Mouse (Mus musculus) left cerebral cortex, adult 2 months (tissue): Measurements from ENCODE around the gene Ror1. TPM values are rescaled to one million over a fixed set of nuclear protein-coding genes. Genes with fewer than 3 reads are reported as not detected.

ENCODE experiments used
- DNase-seq, 2 experiments: peaks; one replicate each; pipeline ENCODE4 v3.0.0; 2021 to 2022; ENCODE audit warnings: low spot score in 2 of 2, mixed read lengths in 1 of 2; ENCODE audit errors: extremely low spot score in 1 of 2
- H3K27ac ChIP-seq: fragments of 200-600 bp; 2 replicates; pipeline ENCODE4 v1.8.1; 2022
- H3K4me3 ChIP-seq: fragments of 200-600 bp; 2 replicates; pipeline ENCODE4 v1.8.1; 2022
- CTCF ChIP-seq: fragments of 200-600 bp; IDR thresholded peaks from 2 replicates; pipeline ENCODE4 v1.8.1; 2022; ENCODE audit warnings: antibody characterized with exemption, mild to moderate bottlenecking, moderate library complexity
- intact Hi-C: fragments of 180-260 bp; cut with DNase I; formaldehyde crosslinking; loops from one replicate; pipeline ENCODE4 v1.15.1; 2025
- total RNA-seq, 2 experiments: library from RNA; stranded (reverse); gene quantifications; 2 replicates each; pipeline ENCODE4 v1.2.3; 2021

Ror1 gene
- total RNA-seq, 2 experiments from 2014 or later = 0.72 to 0.86 TPM

DNA sequence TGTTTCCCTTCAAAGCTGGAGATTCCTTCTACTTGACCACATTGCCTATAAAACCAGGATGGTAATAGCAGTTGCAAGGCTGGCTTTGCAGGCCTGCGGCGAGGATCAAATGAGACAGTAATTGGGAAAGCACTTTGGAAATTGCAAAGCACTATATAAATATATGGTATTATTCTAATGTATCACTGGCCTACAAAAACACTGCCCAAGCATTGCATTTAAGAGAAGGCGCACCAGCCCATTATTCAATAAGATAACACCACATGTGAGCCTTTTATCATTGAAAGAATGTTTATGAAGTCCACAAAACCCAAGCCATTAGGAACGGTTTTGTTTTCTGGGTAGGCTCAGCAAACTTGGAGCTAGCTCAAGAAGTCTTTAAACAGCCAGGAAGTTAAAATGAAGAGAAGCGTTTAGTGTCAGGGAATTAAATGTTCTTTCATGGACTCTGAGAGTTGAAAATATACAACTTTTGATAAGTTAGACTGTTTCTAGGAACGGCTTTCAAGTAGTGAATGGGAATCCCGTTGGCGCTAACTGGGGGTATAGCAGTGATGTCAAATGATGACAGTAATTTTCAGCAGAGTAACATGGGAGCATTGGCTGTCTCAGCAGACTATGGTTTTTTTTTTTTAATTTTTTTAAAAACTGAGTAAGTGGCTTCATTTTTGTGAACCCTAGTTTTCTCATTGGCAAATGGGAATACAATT, 187.7 kb downstream of the Ror1 start:
- no peak for DNase-seq
- intact Hi-C loops = no loop called here
- Histone ChIP-seq H3K27ac (no peak overlapping the region), H3K4me3 (no peak overlapping the region)
- no peak for TF ChIP-seq CTCF

DNA sequence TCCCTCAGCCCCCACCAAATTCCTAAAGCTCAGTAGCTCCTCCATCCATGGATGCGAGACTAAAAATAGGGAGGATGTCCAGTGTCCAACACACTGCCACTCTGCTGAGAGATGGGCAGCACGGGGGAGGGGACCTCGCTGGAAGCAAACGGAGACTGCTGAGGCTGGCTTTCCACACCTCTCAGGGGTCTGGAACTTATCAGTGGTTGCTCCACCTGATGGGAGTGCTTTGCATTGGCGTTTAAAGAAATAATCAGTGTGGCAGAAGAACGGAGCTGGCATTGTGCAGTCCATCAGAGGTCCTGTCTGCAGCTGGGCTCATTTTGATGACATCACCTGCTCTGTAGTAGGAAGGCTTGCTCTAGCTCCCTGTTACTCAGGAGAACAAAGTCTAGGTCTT, 188.9 kb downstream of the Ror1 start:
- intact Hi-C loops = no loop called here
- Histone ChIP-seq H3K27ac (no peak overlapping the region), H3K4me3 (no peak overlapping the region)
- DNase-seq = no peak
- no peak for TF ChIP-seq CTCF

DNA sequence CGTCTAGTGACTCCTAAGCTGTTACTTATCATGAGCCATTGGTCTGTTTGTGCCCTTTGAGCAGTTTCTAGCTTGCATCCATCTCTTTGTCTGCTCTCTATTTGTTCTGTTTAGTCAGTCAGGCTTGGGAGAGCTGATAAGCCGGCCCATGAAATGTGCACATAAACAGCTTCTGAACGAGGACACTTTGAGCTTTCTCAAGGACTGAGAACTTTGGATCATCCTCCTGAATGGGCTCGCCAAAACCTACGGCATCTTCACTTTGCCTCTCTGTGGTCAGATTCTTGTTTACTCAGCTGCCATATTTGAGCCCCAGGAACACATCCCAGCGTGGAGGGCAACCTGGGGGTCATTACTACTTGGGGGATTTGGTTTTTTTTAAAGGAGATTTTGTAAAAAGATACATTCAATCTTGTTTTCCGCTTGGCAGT, 190.5 kb downstream of the Ror1 start:
- intact Hi-C loops = no loop called here
- H3K4me3 ChIP-seq = no peak overlapping the region
- no peak for TF ChIP-seq CTCF
- no peak for DNase-seq
- H3K27ac ChIP-seq = no peak overlapping the region

DNA sequence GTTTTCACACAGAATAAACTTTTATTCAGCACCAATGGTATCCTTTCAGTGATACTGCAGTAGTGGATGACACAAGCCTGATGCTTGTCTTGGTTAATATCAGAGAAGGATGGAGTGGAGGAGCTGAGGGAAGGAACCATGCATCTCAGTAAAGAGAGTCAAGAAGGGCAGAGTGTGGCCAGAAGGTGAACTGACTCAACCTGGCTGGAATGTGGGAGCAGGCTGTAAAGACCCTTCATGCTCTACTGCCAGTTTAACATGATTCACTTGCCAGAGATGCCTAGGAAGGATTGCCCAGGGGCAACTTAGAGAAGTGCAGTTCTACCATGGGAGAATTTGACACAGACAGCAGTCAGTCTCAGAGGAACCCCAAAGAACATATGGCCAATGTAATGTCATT, 191.2 kb downstream of the Ror1 start:
- no peak for TF ChIP-seq CTCF
- no peak for DNase-seq
- intact Hi-C loops = no loop called here
- Histone ChIP-seq H3K4me3 (no peak overlapping the region), H3K27ac (no peak overlapping the region)

- no peak overlapping the region for H3K27ac ChIP-seq
Observed at GRCm38 (mm10) chr4:100287829-100288228, 192.2 kb downstream of the Ror1 start.

DNA sequence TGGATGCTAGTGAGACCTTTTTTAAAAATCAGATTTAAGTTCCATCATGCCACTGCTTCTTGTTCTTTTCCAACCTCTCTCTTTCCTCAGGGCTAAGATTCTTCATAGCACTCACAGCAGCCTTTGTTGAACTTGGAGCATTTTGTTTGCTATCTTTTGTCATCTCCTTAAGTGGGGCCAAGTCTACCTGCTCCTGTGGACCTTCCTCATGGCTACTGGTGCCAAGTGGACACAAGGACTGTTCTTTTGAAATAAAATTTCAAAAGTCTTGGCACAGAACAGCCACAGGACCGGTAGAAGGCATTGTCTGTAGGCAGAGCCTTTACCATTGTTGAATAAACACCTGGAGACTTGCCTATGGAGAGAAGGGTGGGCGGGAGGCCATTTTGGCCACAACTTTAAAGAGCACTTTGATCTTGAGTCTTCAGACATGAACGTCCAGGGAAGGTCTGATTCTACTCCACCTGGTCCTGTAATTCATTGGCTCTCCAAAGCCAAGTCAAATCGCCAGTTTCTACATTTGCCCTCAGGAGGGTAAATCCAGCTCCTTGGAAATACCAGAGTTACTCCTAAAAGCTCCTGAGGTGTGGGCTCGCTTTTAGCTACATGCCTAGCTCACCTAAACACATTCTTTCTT, 195.5 kb downstream of the Ror1 start:
- no peak overlapping the region for H3K4me3 ChIP-seq
- DNase-seq = no peak
- intact Hi-C loops = no loop called here

More at GRCm38 (mm10) chr4:100287829-100288228, 192.2 kb downstream of the Ror1 start:
- TF ChIP-seq CTCF = no peak
- no peak for DNase-seq
- H3K4me3 ChIP-seq = no peak overlapping the region
- intact Hi-C loops = no loop called here

GRCm38 (mm10) chr4:100297678-100298077, 202.1 kb downstream of the Ror1 start:
- no peak for TF ChIP-seq CTCF
- H3K4me3 ChIP-seq = no peak overlapping the region
- DNase-seq = no peak
- H3K27ac ChIP-seq = no peak overlapping the region
- intact Hi-C loops = no loop called here

More for the DNA sequence above, 195.5 kb downstream of the Ror1 start:
- no peak for TF ChIP-seq CTCF
- no peak overlapping the region for H3K27ac ChIP-seq

GRCm38 (mm10) chr4:100298566-100298965, 203.0 kb downstream of the Ror1 start:
- intact Hi-C loops = no loop called here
- DNase-seq = no peak
- TF ChIP-seq CTCF = no peak
- Histone ChIP-seq H3K27ac (no peak overlapping the region), H3K4me3 (no peak overlapping the region)

DNA sequence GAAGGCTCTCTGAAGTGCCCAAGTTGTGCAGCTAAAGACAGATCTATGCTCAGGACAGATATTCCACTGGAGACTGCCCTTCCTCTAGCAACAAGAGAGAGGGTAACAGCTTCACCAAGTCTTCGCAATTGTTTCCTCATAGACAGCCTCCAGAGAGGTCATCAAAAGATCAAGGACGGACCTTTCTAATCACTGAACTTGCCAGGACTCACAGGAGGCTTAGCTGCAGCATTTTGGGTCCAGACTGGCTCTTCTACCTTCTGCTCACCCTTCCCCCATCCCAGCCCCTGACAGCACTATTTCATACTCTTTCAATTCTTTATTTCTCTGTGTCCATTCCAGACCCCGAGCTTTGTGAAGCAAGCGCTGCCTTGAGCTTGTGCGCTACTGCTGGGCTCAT, 204.6 kb downstream of the Ror1 start:
- TF ChIP-seq CTCF = no peak
- Histone ChIP-seq H3K4me3 (no peak overlapping the region), H3K27ac (no peak overlapping the region)
- intact Hi-C loops = no loop called here
- DNase-seq = no peak

DNA sequence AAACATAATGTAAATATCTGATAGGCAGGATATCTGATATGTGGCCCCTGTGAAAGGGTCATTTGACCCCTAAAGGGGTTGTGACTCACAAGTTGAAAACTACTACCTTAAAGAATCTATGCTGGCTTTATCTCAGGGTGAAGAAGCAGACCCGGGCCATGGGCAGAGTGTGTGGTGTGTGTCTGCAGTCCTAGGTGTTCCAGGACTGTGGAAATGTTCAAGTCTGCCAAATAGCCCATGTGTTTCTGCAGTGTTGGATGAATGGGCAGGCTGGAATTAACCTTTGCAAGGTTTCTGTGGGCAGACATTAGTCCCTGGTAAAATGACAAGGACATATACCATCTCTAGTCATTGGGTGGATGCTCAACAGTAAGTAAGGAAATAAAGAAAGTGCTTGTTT, 205.8 kb downstream of the Ror1 start:
- intact Hi-C loops = no loop called here

DNA sequence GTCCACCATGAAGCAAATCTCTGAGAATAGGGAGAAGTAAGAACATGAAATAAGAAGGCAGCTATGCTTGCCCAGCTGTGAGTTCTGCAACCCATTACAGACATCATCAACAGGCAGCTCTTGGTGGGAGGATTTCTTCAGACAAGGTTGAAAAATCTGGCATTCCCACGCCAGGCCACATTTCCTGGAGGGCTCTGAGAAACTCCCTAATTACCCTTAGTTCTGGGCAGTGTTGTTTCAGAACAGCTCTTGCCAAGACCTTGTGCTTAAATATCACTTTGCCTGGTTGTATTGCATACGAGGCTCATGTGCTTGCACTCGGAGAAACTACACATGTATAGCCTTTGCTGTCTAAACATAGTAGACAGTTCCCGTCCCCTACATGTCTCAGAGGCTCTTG, 211.8 kb downstream of the Ror1 start:
- TF ChIP-seq CTCF = no peak
- intact Hi-C loops = no loop called here
- Histone ChIP-seq H3K4me3 (no peak overlapping the region), H3K27ac (no peak overlapping the region)
- no peak for DNase-seq

More for the DNA sequence above, 205.8 kb downstream of the Ror1 start:
- Histone ChIP-seq H3K27ac (no peak overlapping the region), H3K4me3 (no peak overlapping the region)
- TF ChIP-seq CTCF = no peak
- DNase-seq = no peak

DNA sequence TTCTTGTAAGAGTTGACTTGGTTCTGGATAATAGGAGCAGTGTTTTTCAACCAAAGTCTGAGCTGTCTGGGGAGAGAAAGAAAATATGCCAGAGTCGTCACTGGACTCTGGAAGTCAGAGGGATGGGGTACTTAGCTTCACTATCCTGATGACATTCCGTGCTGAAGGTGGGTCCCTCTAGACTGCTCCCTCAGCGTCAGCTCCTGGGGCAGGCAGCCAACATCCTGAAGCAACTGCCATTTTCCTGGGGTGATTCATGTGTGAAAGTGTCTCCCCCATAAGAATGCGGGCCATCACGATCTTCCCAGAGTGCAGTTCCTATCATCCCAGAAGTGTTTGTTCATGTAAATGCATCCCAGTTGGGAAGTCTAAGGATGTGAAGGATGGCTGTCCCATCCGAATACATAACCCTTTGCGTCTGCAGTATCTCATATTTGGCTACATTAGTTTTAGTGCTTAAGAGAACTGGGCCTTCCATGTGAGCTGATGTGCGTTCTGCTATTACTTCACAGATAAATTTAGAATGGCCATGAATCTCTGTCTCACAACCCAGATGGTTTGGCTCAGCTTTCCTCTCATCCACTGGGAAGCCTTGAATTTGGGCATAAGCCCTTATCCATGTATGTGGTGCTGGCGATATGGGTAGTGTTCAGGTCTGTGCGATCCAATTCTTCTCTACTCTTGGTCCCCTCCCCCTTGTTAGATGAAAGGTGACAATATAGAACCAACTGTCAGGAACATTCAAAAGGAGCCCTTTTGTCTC, 216.4 kb downstream of the Ror1 start:
- TF ChIP-seq CTCF = no peak
- H3K27ac ChIP-seq = no peak overlapping the region
- no peak overlapping the region for H3K4me3 ChIP-seq
- intact Hi-C loops = no loop called here
- DNase-seq = peak in 1 of 2 experiments; percentile 10
